In the genomic region with DNA sequence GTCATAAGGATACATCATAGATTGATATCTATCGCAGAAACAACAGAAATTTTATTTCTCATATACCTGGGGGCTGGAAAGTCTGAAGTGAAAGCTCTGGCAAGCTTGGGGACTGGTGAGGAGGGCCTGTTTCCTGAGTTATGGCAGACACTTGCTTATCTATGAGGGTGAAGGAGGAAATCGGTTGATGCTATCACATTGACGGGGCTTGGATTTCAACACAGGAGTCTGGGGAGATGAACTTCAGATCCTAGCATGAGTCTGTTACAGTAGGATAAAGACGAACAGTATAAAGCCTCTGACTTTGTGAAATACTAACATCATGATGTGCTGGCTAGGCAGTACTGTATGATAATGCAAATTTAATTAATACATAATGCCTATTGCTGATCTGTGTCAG, we compare ENCODE assay signal across 22 mouse cellular contexts. TPM values are rescaled to one million over a fixed set of nuclear protein-coding genes. Genes with fewer than 3 reads are reported as not detected.
DNase-seq lines count a peak whose midpoint lies in the region; ATAC-seq and TF ChIP-seq lines count a peak whose summit lies in the region.
"Had no signal": no experiment of that assay in that cellular context is flagged by ENCODE, and none has a peak within 500 bp of the region (broad histone marks: within the 10 kb centered on the region; RNA-seq: fewer than 3 reads in every experiment).

No protein-coding gene starts in this region.

- no peak for TF ChIP-seq CTCF in liver, adult 2 months (IDR thresholded peaks at IDR 0.05; ENCODE audit: low read depth, low read length)
- TF ChIP-seq CTCF in liver, postnatal 0 days (IDR thresholded peaks at IDR 0.05; ENCODE audit: low read depth) = no peak
- no peak for TF ChIP-seq CTCF in lung, postnatal 0 days (IDR thresholded peaks at IDR 0.05)

- H3K4me1 ChIP-seq in liver, adult 2 months (ENCODE audit: control insufficient read depth, insufficient read depth, low read length) = peaks cover 26% of the 10 kb centered on the region
- H3K4me1 ChIP-seq in liver, postnatal 0 days (ENCODE audit: insufficient read depth) = peaks cover 4% of the 10 kb centered on the region
- H3K4me1 ChIP-seq in lung, postnatal 0 days (ENCODE audit: insufficient read depth, low read depth, low read length) = peaks cover 32% of the 10 kb centered on the region; the same call in 1 of the 2 replicates
- peaks cover 46% of the 10 kb centered on the region for H3K4me1 ChIP-seq in kidney, embryonic 15.5 days
- H3K4me1 ChIP-seq: forebrain, embryonic 10.5 days; hindbrain, embryonic 13.5 days had no signal

- no peaks in the 10 kb centered on the region for H3K9me3 ChIP-seq in liver, postnatal 0 days (ENCODE audit: low read length)
- no peaks in the 10 kb centered on the region for H3K9me3 ChIP-seq in lung, postnatal 0 days (ENCODE audit: low read length)
- no peaks in the 10 kb centered on the region for H3K9me3 ChIP-seq in kidney, embryonic 15.5 days (replicated peaks)
- H3K9me3 ChIP-seq: forebrain, embryonic 10.5 days; heart, embryonic 13.5 days; hindbrain, embryonic 13.5 days had no signal

- peak; percentile 67 for DNase-seq in liver, adult 2 months (ENCODE audit: extremely low read depth, low read depth, low spot score)
- DNase-seq in liver, postnatal 0 days = no peak
- no peak for DNase-seq in lung, postnatal 0 days (ENCODE audit: low spot score)
- no peak for DNase-seq in lung, postnatal 14 days
- no peak for DNase-seq in right cerebral cortex, postnatal 4 days
- DNase-seq: adrenal gland, adult 8-10 months; adrenal gland, postnatal 36 days; B cell, adult 2 months; cerebellum, adult 2 months; cerebellum, postnatal 14 days; gastrocnemius, postnatal 10 days; heart, postnatal 4 days had no signal

- H3K9ac ChIP-seq in liver, adult 2 months (ENCODE audit: low read depth, low read length) = no peak overlapping the region; the same call in 1 of the 2 replicates
- H3K9ac ChIP-seq in liver, postnatal 0 days (replicated peaks) = no peak overlapping the region
- no peak overlapping the region for H3K9ac ChIP-seq in lung, postnatal 0 days (replicated peaks; ENCODE audit: low read depth)
- no peak overlapping the region for H3K9ac ChIP-seq in kidney, embryonic 15.5 days
- H3K9ac ChIP-seq: heart, embryonic 13.5 days; hindbrain, embryonic 13.5 days had no signal

- no peak overlapping the region for H3K4me2 ChIP-seq in liver, postnatal 0 days (ENCODE audit: low read depth, low read length)
- no peak overlapping the region for H3K4me2 ChIP-seq in lung, postnatal 0 days (replicated peaks; ENCODE audit: low read depth, low read length)
- no peak overlapping the region for H3K4me2 ChIP-seq in kidney, embryonic 15.5 days
- H3K4me2 ChIP-seq: heart, embryonic 13.5 days; hindbrain, embryonic 13.5 days had no signal

- no peak overlapping the region for H3K4me3 ChIP-seq in liver, adult 2 months (ENCODE audit: insufficient read depth, low read depth, low read length)
- H3K4me3 ChIP-seq in liver, postnatal 0 days (ENCODE audit: low read depth, low read length) = no peak overlapping the region
- no peak overlapping the region for H3K4me3 ChIP-seq in lung, postnatal 0 days (ENCODE audit: low read depth, low read length)
- H3K4me3 ChIP-seq in kidney, embryonic 15.5 days (replicated peaks) = no peak overlapping the region
- H3K4me3 ChIP-seq: erythroblast, embryonic 14.5 days; forebrain, embryonic 10.5 days; heart, embryonic 13.5 days; hindbrain, embryonic 13.5 days had no signal

- H3K27me3 ChIP-seq in liver, adult 2 months (ENCODE audit: control insufficient read depth, insufficient read depth, low read length) = no peaks in the 10 kb centered on the region
- no peaks in the 10 kb centered on the region for H3K27me3 ChIP-seq in liver, postnatal 0 days (ENCODE audit: insufficient read depth, low read length)
- no peaks in the 10 kb centered on the region for H3K27me3 ChIP-seq in lung, postnatal 0 days (replicated peaks; ENCODE audit: insufficient read depth, low read length)
- H3K27me3 ChIP-seq in kidney, embryonic 15.5 days = no peaks in the 10 kb centered on the region
- H3K27me3 ChIP-seq: heart, embryonic 13.5 days; hindbrain, embryonic 13.5 days had no signal

- H3K36me3 ChIP-seq in liver, adult 2 months (ENCODE audit: control insufficient read depth, insufficient read depth, low read length) = no peaks in the 10 kb centered on the region
- no peaks in the 10 kb centered on the region for H3K36me3 ChIP-seq in liver, postnatal 0 days (replicated peaks; ENCODE audit: insufficient read depth, low read length)
- no peaks in the 10 kb centered on the region for H3K36me3 ChIP-seq in lung, postnatal 0 days (ENCODE audit: insufficient read depth, low read length)
- H3K36me3 ChIP-seq in kidney, embryonic 15.5 days = no peaks in the 10 kb centered on the region
- H3K36me3 ChIP-seq: forebrain, embryonic 10.5 days; G1E; heart, embryonic 13.5 days; hindbrain, embryonic 13.5 days had no signal

- TF ChIP-seq EP300 in liver, postnatal 0 days (IDR thresholded peaks at IDR 0.05; ENCODE audit: low read depth) = no peak
- no peak for TF ChIP-seq EP300 in lung, postnatal 0 days (IDR thresholded peaks at IDR 0.05)

- peaks cover 3% of the 10 kb centered on the region; the same call in 1 of the 2 replicates for H3K79me2 ChIP-seq in liver, adult 2 months (ENCODE audit: control insufficient read depth, insufficient read depth, low read length)

- WGBS in liver, adult 2 months = 16% methylated on average over 4 of the region's 4 CpGs
- whole genome bisulfite sequencing in liver, postnatal 0 days (ENCODE audit: insufficient replicate concordance) = 30% methylated on average over 4 of the region's 4 CpGs
- WGBS in lung, postnatal 0 days = 27% methylated on average over 4 of the region's 4 CpGs
- WGBS in kidney, embryonic 15.5 days = 61% methylated on average over 4 of the region's 4 CpGs

- ATAC-seq in liver, postnatal 0 days = no peak
- ATAC-seq in lung, postnatal 0 days = no peak
- ATAC-seq in granulocyte monocyte progenitor cell, adult 5-6 weeks (replicated peaks; ENCODE audit: poor library complexity, severe bottlenecking) = peak; percentile 69
- ATAC-seq in kidney, embryonic 15.5 days (replicated peaks; ENCODE audit: low FRiP score) = no peak
- ATAC-seq: CD4-positive, CD25-positive, alpha-beta regulatory T cell, adult 4 months; forebrain, embryonic 14.5 days; hindbrain, postnatal 0 days had no signal

- TF ChIP-seq POLR2A in liver, adult 2 months (IDR thresholded peaks at IDR 0.05; ENCODE audit: extremely low read depth, insufficient read depth, low read length) = no peak

- H3K27ac ChIP-seq in liver, adult 2 months (replicated peaks; ENCODE audit: insufficient read depth, low read depth, low read length) = peak overlapping the region; percentile 64
- no peak overlapping the region for H3K27ac ChIP-seq in liver, postnatal 0 days (ENCODE audit: low read depth)
- peak overlapping the region; percentile 44; the same call in 1 of the 2 replicates for H3K27ac ChIP-seq in lung, postnatal 0 days (ENCODE audit: low read length)
- H3K27ac ChIP-seq in kidney, embryonic 15.5 days = no peak overlapping the region
- H3K27ac ChIP-seq: forebrain, embryonic 10.5 days; heart, embryonic 13.5 days; hindbrain, embryonic 13.5 days; hindbrain, postnatal 0 days had no signal

RNA-seq across cellular contexts. Expression of a gene that starts 25.3 kb away (rescaled TPM):
- total RNA-seq in liver, adult 2 months (2014; rRNA removed) = 51.2 and 58.3 TPM in 2 replicates
- 19.1 and 20.0 TPM in 2 replicates for polyA plus RNA-seq in liver, adult 2 months (2012; rRNA removed)
- 7.4 and 9.8 TPM in 2 replicates for polyA plus RNA-seq in liver, postnatal 0 days (2015; fragmentation: Nextera tagmentation; extraction: Ambion mirVana)
- polyA plus RNA-seq in lung, postnatal 0 days (2015; fragmentation: Nextera tagmentation; extraction: Ambion mirVana) = 54.2 and 66.7 TPM in 2 replicates
- 1.4 and 9.0 TPM in 2 replicates for total RNA-seq in granulocyte monocyte progenitor cell, adult 5-6 weeks (2014; fragmentation: Nextera tagmentation)
- total RNA-seq in granulocyte monocyte progenitor cell, adult 5-6 weeks (2017) = 3.1 and 4.3 TPM in 2 replicates
- polyA plus RNA-seq in kidney, embryonic 15.5 days (2015; fragmentation: Nextera tagmentation; extraction: Ambion mirVana) = 81.2 and 84.2 TPM in 2 replicates
- polyA plus RNA-seq: G1E had no signal

Comparison
In these comparisons a context has a peak if more than half of its experiments do, and no peak if none do; other contexts are left out.
1. H3K27ac ChIP-seq: peak in liver, adult 2 months (single experiment) and lung, postnatal 0 days (single experiment); none in liver, postnatal 0 days (single experiment) and kidney, embryonic 15.5 days (single experiment).